Mouse (Mus musculus): ENCODE measurements around the gene Upf2. TPM values are rescaled to one million over a fixed set of nuclear protein-coding genes. Genes with fewer than 3 reads are reported as not detected.
"Not testable (repeated sequence)": the region's sequence is repeated elsewhere in the genome, so short reads cannot be mapped to it uniquely, and the experiment has no call there.

The Upf2 gene
- total RNA-seq, 2 experiments from 2014 or later: 10.9 to 11.3 TPM

DNA sequence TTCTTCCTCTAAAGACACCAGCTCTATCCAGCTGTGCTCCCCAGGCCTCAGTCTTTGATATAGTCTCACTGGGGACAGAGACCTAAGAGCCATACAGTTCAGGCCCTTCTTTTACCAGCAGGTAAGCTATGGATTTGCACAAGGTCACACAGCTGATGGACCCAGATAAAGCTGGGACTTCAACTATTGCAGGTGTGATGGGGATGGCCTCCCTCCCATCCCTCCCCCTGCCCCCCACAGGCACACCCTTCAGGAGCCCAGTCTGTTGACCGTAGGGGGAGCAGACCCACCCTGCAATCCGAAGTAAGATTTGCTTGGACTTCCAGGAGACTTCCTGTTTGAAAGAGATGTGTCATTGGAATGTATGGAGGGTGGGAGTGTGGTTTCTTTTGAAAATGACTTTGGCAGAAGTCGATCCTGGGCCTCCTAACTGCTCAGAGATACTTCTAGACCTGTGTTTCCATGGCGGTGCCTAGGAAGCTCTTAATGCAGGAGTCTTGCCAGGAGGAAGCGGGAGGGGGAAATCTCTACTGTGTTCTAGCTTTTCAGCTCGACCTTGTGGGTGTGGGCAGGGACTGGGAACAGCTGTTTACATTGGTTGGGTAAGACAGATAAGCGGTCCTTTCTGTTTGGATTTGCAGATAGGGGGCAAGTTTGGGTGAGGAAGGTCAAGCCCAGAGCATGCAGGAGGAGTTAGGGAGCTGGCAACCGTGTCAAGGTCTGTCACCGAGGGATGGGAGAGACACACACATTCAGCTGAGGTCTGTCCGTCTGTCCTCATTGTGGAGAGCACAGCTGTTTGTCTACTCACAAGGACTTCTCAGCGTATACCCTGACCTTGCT, 120.5 kb downstream of the Upf2 start:
- DNase-seq: no peak

DNA sequence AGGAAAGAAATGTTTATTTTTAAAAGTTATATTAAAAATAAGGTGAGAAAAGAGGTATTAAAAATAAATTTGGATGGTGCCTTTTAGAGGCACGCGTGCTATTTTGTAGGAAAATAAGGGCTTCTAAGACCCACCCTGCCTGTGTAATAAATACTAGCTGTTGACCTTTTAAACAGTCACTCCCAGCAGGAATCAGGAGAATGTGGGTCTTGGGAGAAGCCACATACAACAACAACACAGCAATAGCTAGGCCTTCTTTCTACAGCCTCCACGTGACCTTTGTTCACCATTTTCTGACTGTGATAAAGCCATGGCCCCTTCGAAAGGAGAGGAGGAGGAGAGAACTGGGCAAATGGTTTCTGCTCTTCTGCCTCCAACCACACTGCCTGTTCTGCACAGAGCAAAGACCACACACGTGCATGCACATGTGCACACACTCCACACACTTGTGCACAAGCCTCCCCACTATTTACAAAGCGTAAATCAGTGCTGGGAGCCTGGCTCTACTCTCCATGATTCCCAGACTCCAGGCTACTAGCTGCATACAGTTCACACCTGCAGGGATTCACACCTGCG, 121.5 kb downstream of the Upf2 start:
- no peak for DNase-seq

DNA sequence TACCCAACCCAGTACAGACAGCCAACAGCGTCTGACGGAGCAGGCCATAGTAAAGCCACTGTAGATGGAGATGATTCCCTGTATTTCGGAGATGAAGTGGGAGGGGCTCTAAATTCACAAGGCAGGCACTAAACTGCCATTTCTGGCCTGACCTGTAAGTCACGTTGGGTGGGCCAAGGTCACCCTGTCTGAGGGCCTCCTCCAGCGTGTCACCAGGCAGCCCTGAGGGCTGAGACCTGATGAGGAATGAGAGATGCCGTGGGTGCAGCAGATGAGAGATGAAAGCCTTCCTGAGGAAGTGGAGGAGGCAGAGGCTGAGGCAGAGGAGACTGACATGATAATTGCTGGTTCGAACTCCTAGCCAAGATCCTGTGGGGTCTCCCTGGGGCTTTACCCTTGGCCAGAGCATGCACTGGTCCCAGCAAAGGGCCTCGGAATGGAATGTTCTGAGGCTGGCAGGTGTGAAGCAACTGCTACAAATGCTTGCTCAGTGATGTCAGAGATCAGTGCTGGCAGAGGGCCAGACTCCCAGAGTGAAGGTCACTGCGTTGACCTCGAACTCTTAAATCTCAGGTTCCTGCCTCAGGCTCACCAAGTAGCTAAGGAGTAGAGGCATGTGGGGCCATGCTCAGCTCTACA, 123.7 kb downstream of the Upf2 start:
- peak; percentile 71 for DNase-seq

DNA sequence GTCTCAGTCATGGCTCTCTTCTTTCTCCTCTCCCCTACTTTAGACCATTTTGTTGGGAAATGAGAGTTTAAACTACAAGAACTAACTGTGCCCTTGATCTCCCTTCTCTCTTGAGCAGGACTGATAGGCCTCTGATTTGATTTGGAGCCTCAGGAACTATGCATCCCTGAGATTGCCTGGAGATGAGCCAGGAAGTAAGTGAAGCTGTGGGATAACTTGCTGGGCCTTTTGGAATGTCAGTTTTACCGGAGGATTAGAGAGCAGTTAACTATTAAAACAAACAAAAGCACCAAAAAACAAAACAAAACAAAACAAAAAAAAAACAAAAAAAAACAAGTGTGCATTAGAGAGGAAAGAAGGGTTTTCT, 124.2 kb downstream of the Upf2 start:
- no peak for DNase-seq

GRCm38 (mm10) chr2:6080037-6080436, 128.8 kb downstream of the Upf2 start:
- no peak for DNase-seq

- no peak for DNase-seq
These were observed 129.8 kb downstream of the Upf2 start for GRCm38 (mm10) chr2:6081108-6081507.

DNA sequence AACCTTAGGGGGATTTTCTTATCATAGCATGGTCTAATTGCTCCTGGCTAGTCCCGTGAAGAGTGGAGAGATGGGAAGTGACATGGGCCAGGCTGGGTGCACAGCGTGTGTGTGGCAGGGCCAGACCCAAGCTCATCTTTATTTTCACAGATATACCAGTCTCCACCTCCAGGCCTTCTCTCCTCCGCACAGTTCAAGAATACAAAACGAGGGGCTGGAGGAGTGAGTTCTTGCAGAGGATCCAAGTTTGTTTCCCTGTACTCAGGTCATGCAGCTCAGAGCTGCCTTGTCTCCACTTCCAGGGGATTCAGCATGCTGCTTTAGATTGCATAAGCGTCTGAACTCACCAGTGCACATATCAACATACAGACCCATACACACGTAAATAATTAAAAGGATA, 131.3 kb downstream of the Upf2 start:
- no peak for DNase-seq

GRCm38 (mm10) chr2:6083696-6084095, 132.4 kb downstream of the Upf2 start:
- no peak for DNase-seq

GRCm38 (mm10) chr2:6085622-6086530, 134.6 kb downstream of the Upf2 start:
- DNase-seq: no peak

DNA sequence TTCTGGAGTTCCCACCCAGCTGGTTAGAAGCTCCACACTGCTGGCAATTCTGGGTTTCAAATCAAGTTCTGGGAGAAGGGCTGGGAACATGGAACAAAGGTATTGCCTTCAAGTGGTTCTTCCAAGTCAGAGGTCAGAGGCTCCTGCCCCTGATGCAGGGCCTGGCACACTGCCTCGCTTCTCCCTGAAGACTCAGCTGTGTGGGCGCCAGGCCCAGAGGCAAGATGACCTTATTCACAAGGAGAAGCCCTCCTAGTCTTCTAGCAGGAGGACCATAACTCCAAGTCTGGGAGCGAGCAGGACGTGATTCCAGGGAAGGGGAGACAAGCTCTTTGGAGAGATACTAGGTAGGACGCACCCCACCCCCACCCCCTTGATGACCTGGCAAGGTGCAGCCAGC, 135.9 kb downstream of the Upf2 start:
- peak; percentile 23 for DNase-seq

GRCm38 (mm10) chr2:6089941-6090340, 138.7 kb downstream of the Upf2 start:
- DNase-seq: not testable (repeated sequence)

- DNase-seq: peak; percentile 28
These were observed 145.9 kb downstream of the Upf2 start for GRCm38 (mm10) chr2:6097113-6097716.

- DNase-seq: peak; percentile 72
These were observed 147.7 kb downstream of the Upf2 start for GRCm38 (mm10) chr2:6098924-6099323.

DNA sequence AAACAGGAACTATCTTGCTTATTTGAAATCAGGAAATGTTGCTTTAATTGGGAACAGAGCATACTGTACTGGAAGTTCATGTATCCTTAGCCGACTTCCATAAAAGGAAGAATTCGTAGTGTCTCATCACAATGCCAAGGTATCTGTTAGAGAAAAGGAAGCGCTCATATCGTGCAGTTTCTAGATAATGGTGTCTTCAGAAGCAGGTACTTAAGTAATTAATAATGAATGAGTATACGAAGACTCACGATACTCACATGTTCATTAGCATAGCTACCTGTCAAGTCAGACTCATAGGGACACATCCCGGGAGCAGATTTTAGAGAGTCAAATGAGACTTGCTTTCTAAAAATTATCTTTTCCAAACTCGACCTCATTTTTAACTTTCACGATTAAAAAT, 148.2 kb downstream of the Upf2 start:
- no peak for DNase-seq

DNA sequence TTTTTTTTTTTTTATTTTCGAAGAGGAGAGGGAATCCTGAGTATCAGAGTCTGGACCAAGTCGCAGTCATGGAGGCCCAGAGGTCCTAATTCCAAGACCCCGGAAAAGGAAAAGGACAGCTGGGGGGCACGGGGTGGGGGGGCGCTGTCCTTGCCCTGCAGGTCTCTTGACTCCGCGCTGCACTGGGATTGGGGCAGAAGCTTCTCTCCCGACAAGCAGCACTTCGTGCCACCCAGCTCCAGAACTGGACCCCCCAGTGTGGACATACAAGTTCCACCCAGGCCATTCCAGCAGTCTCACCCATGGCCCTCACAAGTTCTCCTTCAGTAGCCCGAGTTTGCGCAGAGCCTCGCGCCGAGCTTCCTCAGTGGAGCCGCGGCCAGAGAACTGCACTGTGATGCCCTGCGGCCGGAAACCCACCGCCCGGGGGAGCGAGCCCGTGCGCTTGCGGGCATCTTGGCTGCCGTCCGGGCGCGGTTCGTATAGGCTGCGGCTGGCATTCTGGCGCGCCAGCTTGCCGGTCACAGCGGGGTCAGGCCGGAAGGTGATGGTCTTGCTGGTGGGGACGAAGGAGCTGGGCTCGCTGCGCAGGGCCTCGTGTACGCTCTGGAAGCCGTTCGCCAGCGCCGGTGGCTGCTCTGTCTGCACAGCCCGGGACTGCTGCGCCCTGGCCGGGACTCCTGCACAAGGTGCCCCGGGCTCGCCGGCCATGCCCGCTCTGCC, 148.9 kb downstream of the Upf2 start:
- peak; percentile 51 for DNase-seq

DNA sequence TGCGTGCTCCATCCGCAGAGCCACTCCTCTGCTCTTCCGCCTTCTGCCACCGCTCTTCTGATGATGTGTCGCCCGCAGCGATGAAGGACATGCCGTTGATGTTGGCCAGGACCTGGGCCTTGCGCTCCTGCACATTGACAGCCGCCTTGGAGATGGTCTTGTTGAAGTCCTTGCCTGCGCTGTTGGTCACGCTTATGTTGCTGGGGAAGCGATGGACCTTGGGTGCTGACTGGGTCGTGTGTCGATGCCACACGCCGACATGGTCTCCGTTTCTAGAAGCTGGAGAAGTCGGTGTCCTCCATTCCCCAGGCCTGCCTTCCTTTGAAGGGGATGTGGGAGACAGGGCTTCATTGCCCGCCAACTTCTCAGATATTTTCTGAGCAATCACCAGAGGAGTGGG, 149.5 kb downstream of the Upf2 start:
- no peak for DNase-seq

DNA sequence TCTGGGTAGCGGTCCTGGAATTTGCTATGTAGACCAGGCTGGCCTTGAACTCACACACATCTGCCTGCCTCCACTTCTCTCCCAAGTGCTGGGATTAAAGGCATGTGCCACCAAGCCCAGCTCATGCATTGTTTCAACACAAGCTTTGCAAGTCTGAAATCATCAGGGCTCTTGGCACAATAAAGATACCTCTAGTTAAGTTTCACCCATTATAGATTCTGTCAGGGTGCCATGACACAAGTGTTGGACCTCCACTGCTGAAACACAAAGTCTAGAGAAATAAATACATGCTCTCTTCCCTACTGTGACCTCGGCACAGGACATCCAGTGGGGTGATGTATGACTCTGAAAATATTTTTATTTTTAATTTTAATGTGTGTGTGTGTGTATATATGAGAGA, 154.2 kb downstream of the Upf2 start:
- no peak for DNase-seq
